Mouse (Mus musculus) left cerebral cortex, adult 18-20 months (tissue): Measurements from ENCODE around the gene Map2k4. TPM values are rescaled to one million over a fixed set of nuclear protein-coding genes. Genes with fewer than 3 reads are reported as not detected.

ENCODE experiments used
- microRNA-seq, 2 experiments: library from miRNA; unstranded; fragments of <30 nt; microRNA quantifications; one replicate each; pipeline ENCODE4 v1.2.0; 2021
- total RNA-seq, 2 experiments: library from RNA; stranded (reverse); gene quantifications; 2 replicates each; pipeline ENCODE4 v1.2.3; 2021

Map2k4 gene
- total RNA-seq, 2 experiments from 2014 or later = 188 to 192 TPM

Small RNA genes lying within 50 kb of the gene (microRNA-seq; reads per million reads assigned to microRNA genes)
- gene Mir744 = 33,253 to 38,423 reads per million in 2 experiments

Other genes with a start within 250 kb of the Map2k4 start
- 10 to 100 TPM; 13.6 TPM for gene Zkscan6, start 18.9 kb upstream of the Map2k4 start, total RNA-seq